Mouse (Mus musculus): ENCODE results near the gene Ube2v1.
A peak's percentile ranks its signal among the peaks of the same experiment; 100 is the strongest.
"Not testable (repeated sequence)": the region's sequence is repeated elsewhere in the genome, so short reads cannot be mapped to it uniquely, and the experiment has no call there.

Ube2v1 gene

DNA sequence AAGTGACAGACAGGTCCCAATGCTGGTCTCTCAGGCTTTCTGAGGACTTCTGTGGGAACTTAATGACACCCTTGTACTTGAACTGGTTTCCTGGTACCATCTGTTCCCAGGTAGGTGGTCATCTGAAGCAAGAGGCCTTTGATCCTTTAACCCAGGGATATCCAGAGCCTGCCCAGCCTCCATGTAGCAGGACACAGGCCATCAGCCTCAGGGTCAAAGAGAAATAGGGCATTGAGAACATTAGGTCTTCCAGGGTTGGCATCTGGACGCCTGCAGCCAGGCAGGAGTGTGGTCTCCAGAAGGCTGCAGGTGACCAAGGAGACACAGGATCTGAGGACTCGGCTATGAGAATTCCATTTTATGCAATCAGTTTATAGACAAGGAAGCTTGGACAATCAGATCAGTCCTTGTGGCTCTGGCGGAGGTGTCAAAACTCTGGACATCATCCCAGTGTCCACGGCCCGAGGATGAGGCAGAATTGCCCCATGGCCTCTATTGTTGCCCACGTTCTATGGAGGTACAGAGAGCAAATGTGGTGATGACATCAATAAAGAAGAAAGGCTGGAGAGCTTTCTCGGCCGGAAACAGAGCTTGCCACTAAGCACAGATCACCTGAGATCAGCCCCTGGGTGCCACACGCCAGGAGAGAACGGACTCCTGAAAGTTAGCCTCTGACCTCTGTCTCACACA is 23.2 kb upstream of the Ube2v1 start:
- DNase-seq (ENCODE audit: low spot score in 2 of 2): no peak

DNA sequence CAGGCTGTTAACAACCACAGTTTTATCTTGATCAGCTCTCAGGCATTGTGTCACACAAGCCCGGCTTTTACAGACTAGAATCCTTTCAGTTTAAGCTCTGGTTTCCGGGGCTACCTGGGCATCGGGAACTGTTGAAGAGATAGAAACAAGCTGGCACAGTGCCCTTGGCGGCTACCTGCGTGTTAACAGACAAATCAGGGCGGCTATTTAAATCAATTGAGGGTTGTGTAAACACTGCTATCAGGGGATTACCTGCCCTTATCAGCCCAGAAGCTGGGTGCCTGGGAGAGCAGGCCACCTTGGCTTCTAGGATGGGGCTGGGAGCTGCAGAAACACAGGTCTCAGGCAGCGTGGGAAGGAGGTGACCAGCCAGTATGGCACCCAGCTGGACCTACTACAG is 20.8 kb upstream of the Ube2v1 start:
- DNase-seq (ENCODE audit: low spot score in 2 of 2): no peak

DNA sequence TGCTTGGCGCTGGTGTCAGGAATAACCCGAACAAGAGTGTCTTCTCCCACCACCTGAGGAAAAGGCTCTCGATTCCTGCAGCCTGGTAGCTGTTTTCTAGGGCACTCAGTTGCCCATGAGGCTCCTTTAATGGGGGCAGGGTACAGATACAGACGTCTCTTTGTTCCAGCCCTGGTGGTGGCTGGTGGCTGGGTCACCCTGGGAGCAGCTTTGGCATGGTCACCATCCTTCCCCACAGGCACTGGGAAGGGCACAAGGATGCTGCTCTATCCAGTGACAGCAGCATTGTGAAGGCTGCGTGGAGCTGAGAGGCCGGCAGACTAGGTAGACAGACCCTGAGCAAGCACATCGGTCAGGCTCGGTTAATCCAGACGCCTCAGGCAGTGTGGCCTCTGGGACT is 19.7 kb upstream of the Ube2v1 start:
- DNase-seq (ENCODE audit: low spot score in 2 of 2): no peak

DNA sequence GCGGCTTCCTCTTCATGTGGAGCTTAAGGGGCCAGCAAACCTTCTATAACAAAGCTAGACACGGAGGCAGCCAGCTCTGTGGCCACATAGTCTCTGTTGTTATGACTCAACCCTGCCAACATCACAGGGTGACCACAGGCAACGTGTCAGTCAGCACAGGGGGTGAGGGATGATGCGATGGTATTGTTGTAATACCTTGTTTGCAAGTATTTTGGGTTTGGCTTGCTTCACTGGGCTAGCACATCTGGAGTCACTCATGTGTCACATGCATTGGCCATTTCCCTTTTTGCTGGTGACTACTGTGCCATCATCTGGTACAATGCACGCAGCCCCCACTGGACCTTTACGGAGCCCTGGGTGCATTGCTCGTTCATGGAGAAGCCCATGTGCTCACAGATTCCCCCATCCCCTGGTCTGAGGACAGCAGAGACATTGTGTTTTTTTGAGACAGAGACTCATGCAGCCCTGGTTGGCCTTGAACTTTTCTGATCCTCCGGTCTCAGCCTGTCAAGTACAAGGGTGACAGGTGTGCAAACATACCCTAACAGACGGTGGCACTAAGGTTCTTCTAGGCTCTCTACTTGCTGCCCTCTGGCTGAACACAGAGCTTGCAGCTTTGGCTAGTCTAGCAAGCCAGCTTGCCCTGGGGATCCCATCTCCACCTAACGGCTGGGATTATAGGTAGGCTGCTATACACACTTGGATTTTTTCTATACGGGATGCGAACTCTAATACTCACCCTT is 17.6 kb upstream of the Ube2v1 start:
- DNase-seq (ENCODE audit: low spot score in 2 of 2): no peak

GRCm38 (mm10) chr2:167646411-167646810 is 14.5 kb upstream of the Ube2v1 start:
- DNase-seq (ENCODE audit: low spot score in 2 of 2): no peak

- DNase-seq (ENCODE audit: low spot score in 2 of 2): not testable (repeated sequence)
Observed at GRCm38 (mm10) chr2:167643356-167644052, 11.6 kb upstream of the Ube2v1 start.

DNA sequence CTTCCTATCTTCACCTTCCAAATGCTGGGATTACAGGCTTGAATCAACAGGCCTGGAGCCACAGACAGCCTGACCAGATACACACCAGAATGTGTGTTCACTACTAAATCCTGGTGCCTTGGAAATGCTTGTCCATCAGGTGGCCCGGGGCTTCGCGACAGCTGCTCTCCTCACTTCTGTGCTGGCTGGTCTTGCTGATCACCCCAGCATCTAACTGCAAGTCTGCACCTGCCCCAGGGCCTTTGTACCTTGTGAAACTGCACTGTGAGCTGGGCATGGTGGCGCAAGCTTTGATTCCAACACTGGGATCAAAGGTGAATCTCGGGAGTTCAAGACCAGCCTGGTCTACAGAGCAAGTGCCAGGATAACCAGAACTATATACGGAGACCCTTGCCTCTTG is 10.3 kb upstream of the Ube2v1 start:
- no peak for DNase-seq (ENCODE audit: low spot score in 2 of 2)

DNA sequence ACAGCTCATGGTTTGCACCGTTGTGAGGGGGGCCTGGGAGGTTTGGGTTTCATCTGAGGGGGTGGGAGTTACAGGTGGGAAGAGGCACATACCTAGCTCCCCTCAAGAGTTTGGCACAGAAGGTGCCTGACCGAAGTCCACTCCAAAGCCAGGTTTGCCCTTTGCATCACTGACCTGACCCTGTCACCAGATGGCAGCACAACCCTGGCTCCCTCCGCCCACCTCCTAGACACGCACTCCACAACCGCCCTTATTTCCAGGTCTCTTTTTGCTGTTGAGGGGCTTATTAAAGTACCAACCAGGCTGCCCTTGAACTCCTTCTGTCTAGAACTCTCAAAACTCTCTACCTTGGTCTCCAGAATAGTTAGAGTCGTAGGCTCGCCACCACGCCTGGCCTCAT is 9.4 kb upstream of the Ube2v1 start:
- peak in 1 of 2 experiments; percentile 31 for DNase-seq (ENCODE audit: low spot score in 2 of 2)

DNA sequence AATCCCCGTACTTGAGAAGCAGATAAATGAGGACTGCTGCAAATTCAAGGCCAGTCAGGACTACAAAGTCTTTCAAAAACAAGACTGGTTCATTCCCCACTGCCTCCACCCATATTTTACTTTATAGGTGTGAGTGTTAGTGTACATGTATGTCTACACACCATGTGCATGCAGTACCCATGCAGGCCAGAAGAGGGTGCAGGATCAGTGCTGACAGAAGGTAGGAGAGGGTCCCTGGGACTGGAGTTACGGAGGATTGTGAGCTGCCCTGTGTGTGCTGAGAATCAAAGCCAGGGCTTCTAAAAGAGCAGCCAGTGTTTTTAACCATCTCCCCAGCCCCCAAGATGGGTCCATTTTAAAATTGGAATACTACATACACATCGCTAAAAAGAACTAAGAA is 8.4 kb upstream of the Ube2v1 start:
- no peak for DNase-seq (ENCODE audit: low spot score in 2 of 2)

DNA sequence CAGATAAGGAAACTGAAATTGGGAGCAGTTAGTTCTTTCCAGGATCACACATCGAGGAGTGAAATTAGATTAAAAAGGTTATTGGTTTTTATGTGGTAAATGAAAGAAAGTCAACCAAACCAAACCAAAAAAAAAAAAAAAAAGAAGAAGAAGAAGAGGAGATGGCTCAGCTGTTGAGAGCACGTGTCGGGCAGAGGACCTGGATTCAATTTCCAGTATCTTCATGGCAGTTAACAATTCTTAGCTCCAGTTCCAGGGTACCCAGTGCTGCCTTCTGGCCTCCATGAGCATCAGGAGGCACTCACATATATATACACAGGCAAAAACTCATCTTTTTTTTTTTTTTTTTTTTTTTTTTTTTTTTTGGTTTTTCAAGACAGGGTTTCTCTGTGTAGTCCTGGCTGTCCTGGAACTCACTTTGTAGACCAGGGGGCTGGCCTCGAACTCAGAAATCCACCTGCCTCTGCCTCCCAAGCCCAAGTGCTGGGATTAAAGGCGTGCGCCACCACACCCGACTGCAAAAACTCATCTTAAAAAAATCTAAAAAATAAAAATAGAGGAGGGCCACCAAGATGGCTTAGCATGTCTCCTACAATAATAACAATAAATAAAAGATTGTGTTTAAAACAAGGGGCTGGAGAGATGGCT is 3.1 kb upstream of the Ube2v1 start:
- no peak for DNase-seq (ENCODE audit: low spot score in 2 of 2)

DNA sequence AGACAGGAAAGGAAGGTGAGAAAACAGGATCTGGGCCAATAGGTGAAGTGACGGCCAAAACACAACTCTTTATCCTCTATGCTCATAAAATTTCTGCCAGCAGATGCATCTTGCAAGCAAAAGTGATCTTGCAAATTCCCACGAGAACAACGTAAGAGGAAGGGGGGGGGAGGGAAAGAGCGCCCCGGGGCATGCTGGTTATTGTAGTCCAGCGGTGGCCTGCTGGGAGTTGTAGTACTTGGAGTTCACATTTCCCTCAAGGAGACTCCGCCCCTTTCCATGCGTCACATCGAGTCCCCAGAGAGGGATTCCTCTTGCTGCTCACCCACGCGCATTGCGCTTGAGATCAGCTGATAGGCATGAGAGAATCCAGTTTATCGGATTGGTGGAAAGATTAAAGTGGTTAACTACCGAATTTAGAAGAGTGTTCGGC is 2.5 kb upstream of the Ube2v1 start:
- DNase-seq (ENCODE audit: low spot score in 2 of 2): peak; percentile 79 to 91

DNA sequence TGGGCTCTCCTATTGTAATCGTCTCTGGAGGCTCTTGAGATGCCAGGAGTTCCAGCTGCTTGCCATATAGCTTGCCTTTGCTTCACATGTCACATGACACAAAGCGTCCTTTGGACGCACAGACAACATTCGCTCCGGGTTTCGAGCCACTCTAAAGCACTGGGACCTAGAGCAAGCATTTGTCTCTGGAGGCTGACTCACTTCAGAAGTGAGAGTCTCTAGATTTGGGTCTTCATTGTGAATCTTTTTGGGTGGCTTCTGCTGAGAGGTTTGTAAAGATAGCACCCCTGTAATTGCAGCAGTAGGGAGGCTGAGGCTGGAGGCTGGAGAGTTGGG is 1.6 kb upstream of the Ube2v1 start:
- no peak for DNase-seq (ENCODE audit: low spot score in 2 of 2)

- DNase-seq (ENCODE audit: low spot score in 2 of 2): no peak
Observed at GRCm38 (mm10) chr2:167632731-167633536, 1.0 kb upstream of the Ube2v1 start.

DNA sequence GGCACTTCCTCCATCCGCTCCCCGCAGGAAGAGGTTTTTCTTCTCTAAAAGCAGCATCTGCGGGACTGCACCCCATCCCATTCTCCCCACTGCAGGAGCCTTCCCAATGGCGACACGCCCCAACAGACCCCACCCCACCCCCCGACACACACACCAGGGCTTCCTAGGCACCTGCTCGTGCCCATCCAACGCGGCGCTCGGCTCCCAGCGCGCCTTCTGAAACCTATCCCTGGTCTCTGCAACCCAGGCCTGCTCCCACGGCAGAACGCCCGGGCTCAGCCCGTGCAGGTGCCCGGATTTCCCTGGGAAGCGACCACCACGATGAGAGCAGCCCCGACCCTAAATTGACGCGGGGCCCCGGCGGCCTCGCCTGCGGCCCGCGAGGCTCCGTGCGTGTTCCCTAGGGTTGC is 709 bp downstream of the Ube2v1 start:
- DNase-seq (ENCODE audit: low spot score in 2 of 2): peak in 1 of 2 experiments; percentile 35

DNA sequence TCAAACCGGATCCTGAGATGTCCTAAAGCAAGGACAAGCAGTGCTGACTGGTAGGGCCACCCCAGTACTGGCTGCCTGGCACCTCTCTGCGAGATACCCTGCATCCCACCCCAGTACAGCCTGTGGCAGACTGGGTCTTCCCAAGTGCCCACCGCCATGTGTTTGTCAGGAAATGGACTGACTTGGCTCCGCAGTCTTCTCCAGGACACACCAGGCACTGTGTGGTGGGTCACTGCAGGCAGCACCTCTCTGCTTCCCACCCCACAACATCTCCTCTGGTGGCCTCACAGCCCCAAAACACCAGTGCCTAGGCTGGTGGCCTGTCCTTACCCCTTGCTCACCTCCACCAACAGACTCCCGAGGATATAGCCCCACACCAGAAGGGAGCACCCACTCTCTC is 1.5 kb downstream of the Ube2v1 start:
- DNase-seq (ENCODE audit: low spot score in 2 of 2): no peak

DNA sequence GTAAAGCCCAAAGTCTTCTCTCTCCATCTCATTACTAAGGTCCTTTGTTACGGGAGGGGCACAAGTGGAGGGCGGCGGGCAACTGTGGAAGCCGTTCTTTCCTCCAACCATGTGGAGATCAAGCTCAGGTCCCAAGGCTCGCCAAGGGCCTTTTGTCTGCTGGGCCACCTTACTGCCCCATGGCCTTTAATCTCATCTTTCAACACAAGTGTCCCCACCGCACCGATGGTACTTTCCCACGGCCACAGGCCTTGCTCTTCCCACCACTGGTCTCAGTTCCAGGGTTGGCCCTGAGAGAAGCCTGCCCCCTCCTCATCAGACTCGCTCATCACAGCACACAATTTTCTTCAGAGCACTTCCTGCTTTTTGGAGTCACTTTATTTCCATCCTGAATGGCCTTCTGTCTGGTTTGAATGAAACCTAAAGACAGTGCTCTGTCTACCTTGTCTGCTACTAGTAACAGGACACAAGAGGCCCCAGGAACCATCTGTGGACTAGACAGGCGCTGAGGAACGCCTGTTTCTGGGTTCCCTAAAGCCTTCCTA is 2.2 kb downstream of the Ube2v1 start:
- DNase-seq (ENCODE audit: low spot score in 2 of 2): no peak

GRCm38 (mm10) chr2:167628872-167629271 is 3.0 kb downstream of the Ube2v1 start:
- DNase-seq (ENCODE audit: low spot score in 2 of 2): peak in 1 of 2 experiments; percentile 45

GRCm38 (mm10) chr2:167627019-167627418 is 4.9 kb downstream of the Ube2v1 start:
- DNase-seq (ENCODE audit: low spot score in 2 of 2): no peak

DNA sequence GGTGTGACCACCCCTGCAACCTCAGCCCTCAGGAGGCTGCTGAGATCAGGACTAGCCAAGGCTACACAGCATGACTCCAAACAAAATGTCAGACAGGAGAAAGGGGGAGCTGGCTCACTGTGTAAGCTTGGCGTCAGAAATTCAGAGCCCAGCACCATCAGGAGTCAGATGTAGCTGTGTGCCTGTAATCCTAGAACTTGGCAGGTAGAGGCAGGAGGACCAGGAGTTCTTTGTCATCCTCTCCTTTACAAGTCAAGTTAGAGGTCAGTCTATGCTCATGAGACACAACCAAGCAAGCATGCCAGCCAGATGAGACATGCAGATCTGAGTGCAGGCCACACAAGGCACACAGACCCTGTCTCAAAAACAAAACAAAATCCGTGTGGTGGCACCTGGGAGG is 6.2 kb downstream of the Ube2v1 start:
- no peak for DNase-seq (ENCODE audit: low spot score in 2 of 2)

DNA sequence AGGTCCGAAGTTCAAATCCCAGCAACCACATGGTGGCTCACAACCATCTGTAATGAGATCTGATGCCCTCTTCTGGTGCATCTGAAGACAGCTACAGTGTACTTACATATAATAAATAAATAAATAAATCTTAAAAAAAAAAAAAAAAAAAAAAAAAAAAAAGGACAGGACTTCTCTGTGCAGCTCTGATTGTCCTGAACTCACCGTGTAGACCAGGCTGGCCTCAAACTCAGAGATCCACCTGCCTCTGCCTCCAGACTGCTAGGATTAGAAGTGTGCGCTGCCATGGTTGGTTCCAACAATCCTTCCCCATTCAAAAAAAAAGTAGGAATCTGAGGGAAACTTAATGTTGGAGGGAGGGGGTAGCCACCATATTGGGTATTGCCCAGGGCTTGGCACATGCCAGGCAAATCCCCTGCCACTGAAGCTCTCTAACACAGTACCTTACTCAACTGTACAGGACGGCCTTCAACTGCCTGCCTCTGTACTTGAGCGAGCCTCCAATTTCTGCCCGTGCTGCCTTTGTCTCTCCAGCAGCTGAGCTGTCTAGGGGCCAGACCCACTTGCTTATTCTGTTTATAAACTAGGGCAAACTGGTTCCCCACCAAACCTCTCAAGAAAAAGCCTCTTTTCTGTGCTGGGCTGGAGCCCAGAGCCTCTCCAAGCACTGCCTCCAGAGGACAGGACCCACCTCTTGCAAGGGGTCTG is 7.4 kb downstream of the Ube2v1 start:
- DNase-seq (ENCODE audit: low spot score in 2 of 2): no peak

- no peak for DNase-seq (ENCODE audit: low spot score in 2 of 2)
Observed at GRCm38 (mm10) chr2:167622965-167623364, 8.9 kb downstream of the Ube2v1 start.

Measured in urinary bladder, adult 18-20 months (tissue).